Mouse (Mus musculus): ENCODE measurements around the gene Olfr1382. TPM values are rescaled to one million over a fixed set of nuclear protein-coding genes. Genes with fewer than 3 reads are reported as not detected.

The Olfr1382 gene
- not detected for polyA plus RNA-seq (2017; shearing (Covaris generic))

DNA sequence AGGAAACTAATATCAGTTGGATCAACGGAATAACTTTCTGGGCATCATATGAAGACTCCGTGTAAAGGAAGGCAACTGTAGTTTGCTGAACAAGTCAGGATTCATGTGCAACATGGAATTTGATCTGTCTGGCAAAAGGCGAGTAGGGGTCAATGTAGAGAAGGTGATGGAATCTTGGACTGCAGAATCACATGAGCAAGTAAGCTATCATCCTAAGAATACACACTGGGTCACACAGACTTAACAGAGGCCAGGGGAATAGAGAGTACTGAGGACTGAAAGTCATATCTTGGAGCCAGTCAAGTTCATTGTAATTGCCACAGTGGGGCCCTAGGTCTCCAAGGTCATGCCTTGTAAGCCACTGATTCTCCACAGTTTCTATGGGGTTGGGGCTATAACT is at the start of gene Olfr1382:
Olfr1382 (plus strand) TSS at position 301 of the 400 bp plus-strand sequence.

GRCm38 (mm10) chr11:49488770-49489169 is 39.3 kb upstream of the Olfr1382 start, which contains the start of gene Olfr1385:
Gene Olfr1385 (plus strand): TSS chr11:49489070.

GRCm38 (mm10) chr11:49519348-49519747 is 8.7 kb upstream of the Olfr1382 start, which contains the start of gene Olfr1383:
Gene Olfr1383 (plus strand): TSS chr11:49519648.

GRCm38 (mm10) chr11:49543149-49543548 is 15.1 kb downstream of the Olfr1382 start, which contains the start of gene Olfr1381:
Gene Olfr1381 (plus strand): TSS chr11:49543449.

DNA sequence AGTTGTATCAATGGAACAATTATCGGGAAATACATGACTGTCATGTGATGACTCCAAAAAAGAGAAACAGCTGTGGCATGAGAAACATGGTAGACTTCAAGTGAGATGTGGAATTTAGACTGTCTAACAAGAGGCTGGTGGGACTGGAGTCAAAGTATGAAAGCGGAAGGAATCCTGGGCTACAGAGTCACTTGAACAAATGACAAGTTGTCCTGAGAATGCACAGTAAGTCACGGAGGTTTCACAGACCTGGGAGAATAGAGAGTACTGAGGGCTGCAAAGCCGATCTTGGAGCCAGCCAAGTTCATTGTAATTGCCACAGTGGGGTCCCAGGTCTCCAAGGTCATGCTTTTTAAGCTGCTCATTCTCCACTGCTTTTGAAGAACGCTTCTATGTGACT is 28.5 kb downstream of the Olfr1382 start, which contains the start of gene Olfr1380:
Olfr1380 (plus strand) TSS at position 301 of the 400 bp plus-strand sequence.

Other genes starting within 250 kb of the Olfr1382 start
- gene Olfr1393, start 249.9 kb upstream of the Olfr1382 start, polyA plus RNA-seq (2017; shearing (Covaris generic)) = not detected
- gene Olfr1392, start 243.0 kb upstream of the Olfr1382 start, polyA plus RNA-seq (2017; shearing (Covaris generic)) = not detected
- gene Olfr10, start 223.5 kb upstream of the Olfr1382 start, polyA plus RNA-seq (2017; shearing (Covaris generic)) = not detected
- gene Olfr1391, start 205.5 kb upstream of the Olfr1382 start, polyA plus RNA-seq (2017; shearing (Covaris generic)) = not detected
- gene Olfr1390, start 193.1 kb upstream of the Olfr1382 start, polyA plus RNA-seq (2017; shearing (Covaris generic)) = not detected
- gene Olfr1389, start 105.2 kb upstream of the Olfr1382 start, polyA plus RNA-seq (2017; shearing (Covaris generic)) = not detected
- gene Olfr1388, start 91.6 kb upstream of the Olfr1382 start, polyA plus RNA-seq (2017; shearing (Covaris generic)) = 0.15 TPM
- gene Olfr1387, start 72.9 kb upstream of the Olfr1382 start, polyA plus RNA-seq (2017; shearing (Covaris generic)) = not detected
- gene Olfr1386, start 63.2 kb upstream of the Olfr1382 start, polyA plus RNA-seq (2017; shearing (Covaris generic)) = not detected
- gene Olfr1385, start 39.2 kb upstream of the Olfr1382 start, polyA plus RNA-seq (2017; shearing (Covaris generic)) = 0.20 TPM
- gene Olfr1384, start 21.5 kb upstream of the Olfr1382 start, polyA plus RNA-seq (2017; shearing (Covaris generic)) = not detected
- not detected for gene Olfr1383, start 8.6 kb upstream of the Olfr1382 start, polyA plus RNA-seq (2017; shearing (Covaris generic))
- gene Olfr1381, start 15.2 kb downstream of the Olfr1382 start, polyA plus RNA-seq (2017; shearing (Covaris generic)) = not detected
- not detected for gene Olfr1380, start 28.6 kb downstream of the Olfr1382 start, polyA plus RNA-seq (2017; shearing (Covaris generic))
- not detected for gene Flt4, start 81.0 kb downstream of the Olfr1382 start, polyA plus RNA-seq (2017; shearing (Covaris generic))
- 0.61 TPM for gene Scgb3a1, start 135.4 kb downstream of the Olfr1382 start, polyA plus RNA-seq (2017; shearing (Covaris generic))
- gene Cnot6, start 184.5 kb downstream of the Olfr1382 start, polyA plus RNA-seq (2017; shearing (Covaris generic)) = 129 TPM

Data from naive thymus-derived CD4-positive, alpha-beta T cell, adult 5 months (primary cell).